Mouse (Mus musculus) frontal cortex, adult 2 months (tissue): ENCODE measurements around the gene Sdhc. TPM values are rescaled to one million over a fixed set of nuclear protein-coding genes. Genes with fewer than 3 reads are reported as not detected.

Experiments
- DNase-seq, 2 experiments: peaks; one replicate each; pipeline ENCODE4 v3.0.0; 2022; ENCODE audit warnings: low spot score in 1 of 2; ENCODE audit errors: extremely low spot score in 1 of 2
- polyA plus RNA-seq: library from polyadenylated mRNA; depleted of rRNA; stranded (reverse); fragments of >200 nt; gene quantifications from 2 replicates; pipeline ENCODE4 v1.2.3, GENCODE M21; 2012

Sdhc gene
- polyA plus RNA-seq, 1 experiment, result 206 TPM

GRCm38 (mm10) chr1:171116280-171116679 is 34.1 kb downstream of the Sdhc start:
- DNase-seq, result no peak

GRCm38 (mm10) chr1:171113873-171114299 is 36.5 kb downstream of the Sdhc start, which contains the start of gene Cfap126:
Gene Cfap126 (plus strand): TSS chr1:171113918.
- peak; percentile 38 to 62 for DNase-seq

GRCm38 (mm10) chr1:171112986-171113385 is 37.4 kb downstream of the Sdhc start:
- no peak for DNase-seq

- peak; percentile 18 to 53 for DNase-seq
Measured at GRCm38 (mm10) chr1:171111781-171112575, 38.4 kb downstream of the Sdhc start.

GRCm38 (mm10) chr1:171111020-171111780 is 39.2 kb downstream of the Sdhc start:
- DNase-seq, result peak; percentile 91 to 97

- no peak for DNase-seq
Measured at GRCm38 (mm10) chr1:171110659-171111019, 39.8 kb downstream of the Sdhc start.

GRCm38 (mm10) chr1:171109620-171110019 is 40.8 kb downstream of the Sdhc start:
- DNase-seq, result no peak

GRCm38 (mm10) chr1:171105226-171105625 is 45.2 kb downstream of the Sdhc start:
- no peak for DNase-seq

GRCm38 (mm10) chr1:171103179-171103840 is 47.1 kb downstream of the Sdhc start:
- no peak for DNase-seq

- DNase-seq, result peak; percentile 76 to 96
Measured at GRCm38 (mm10) chr1:171102547-171103177, 47.7 kb downstream of the Sdhc start.

- DNase-seq, result peak; percentile 85 to 97
Measured at GRCm38 (mm10) chr1:171101733-171102546, 48.5 kb downstream of the Sdhc start.

GRCm38 (mm10) chr1:171101033-171101432 is 49.4 kb downstream of the Sdhc start:
- no peak for DNase-seq

- no peak for DNase-seq
Measured at GRCm38 (mm10) chr1:171097612-171098011, 52.8 kb downstream of the Sdhc start.

GRCm38 (mm10) chr1:171097136-171097535 is 53.3 kb downstream of the Sdhc start:
- DNase-seq, result no peak

- DNase-seq, result no peak
Measured at GRCm38 (mm10) chr1:171096110-171096964, 54.1 kb downstream of the Sdhc start.

- DNase-seq, result no peak
Measured at GRCm38 (mm10) chr1:171094424-171094823, 56.0 kb downstream of the Sdhc start.

- DNase-seq, result no peak
Measured at GRCm38 (mm10) chr1:171090761-171091160, 59.6 kb downstream of the Sdhc start.

- DNase-seq, result no peak
Measured at GRCm38 (mm10) chr1:171089891-171090290, 60.5 kb downstream of the Sdhc start.
